8 mouse cellular contexts compared by ENCODE assay signal in the genomic region with DNA sequence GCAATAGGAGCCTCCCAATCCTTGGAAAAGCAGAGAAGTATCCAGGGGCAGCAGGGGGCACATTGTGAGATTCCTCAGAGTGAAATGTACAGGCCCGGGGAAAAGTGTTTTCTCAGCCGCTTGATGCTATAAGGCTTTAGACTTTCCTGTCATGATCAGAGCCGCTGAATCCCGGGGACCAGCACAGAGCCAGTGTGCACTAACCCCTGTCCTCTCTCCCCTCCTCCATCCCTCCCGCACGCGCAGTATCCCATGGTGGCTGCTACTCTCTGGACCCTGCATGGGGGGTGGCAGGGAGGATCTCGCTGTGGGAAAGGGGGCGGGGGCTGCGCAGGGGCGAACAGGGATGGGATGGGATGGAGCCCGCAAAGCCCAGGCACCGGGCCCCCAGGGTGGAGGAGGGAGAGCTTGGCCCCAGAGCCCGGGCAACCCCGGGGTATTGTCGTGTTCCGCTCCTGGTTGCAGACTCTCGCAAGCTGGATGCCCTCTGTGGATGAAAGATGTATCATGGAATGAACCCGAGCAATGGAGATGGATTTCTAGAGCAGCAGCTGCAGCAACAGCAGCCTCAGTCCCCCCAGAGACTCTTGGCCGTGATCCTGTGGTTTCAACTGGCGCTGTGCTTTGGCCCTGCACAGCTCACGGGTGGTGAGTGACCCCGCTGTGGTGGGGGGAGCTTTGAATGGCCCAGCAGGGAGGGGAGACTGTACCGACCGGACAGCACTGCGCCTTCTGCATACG. TPM values are rescaled to one million over a fixed set of nuclear protein-coding genes. Genes with fewer than 3 reads are reported as not detected.
DNase-seq lines count a peak whose midpoint lies in the region; ATAC-seq and TF ChIP-seq lines count a peak whose summit lies in the region.

No protein-coding gene starts in this region.

- H3K4me3 ChIP-seq in kidney, embryonic 16.5 days (ENCODE audit: low read length), result peak overlapping the region; percentile 63
- H3K4me3 ChIP-seq in forebrain, embryonic 16.5 days (replicated peaks; ENCODE audit: low read length), result peak overlapping the region; percentile 74
- peak overlapping the region; percentile 80 for H3K4me3 ChIP-seq in layer of hippocampus, adult 2 months
- peak overlapping the region; percentile 66 for H3K4me3 ChIP-seq in midbrain, embryonic 13.5 days (replicated peaks)

- no peak for TF ChIP-seq CTCF in layer of hippocampus, adult 2 months (conservative IDR thresholded peaks at IDR 0.05)

- H3K27me3 ChIP-seq in kidney, embryonic 16.5 days (ENCODE audit: insufficient read depth, low read length), result peaks cover 4% of the 10 kb centered on the region; the same call in 1 of the 2 replicates
- H3K27me3 ChIP-seq in forebrain, embryonic 16.5 days (replicated peaks; ENCODE audit: control insufficient read depth, insufficient read depth, low read length), result 0 out of 2 replicates have a peak, but pooled peaks cover 3% of the 10 kb centered on the region
- H3K27me3 ChIP-seq in midbrain, embryonic 13.5 days, result peaks cover 5% of the 10 kb centered on the region

- H3K27ac ChIP-seq in kidney, embryonic 16.5 days (ENCODE audit: low read length), result peak overlapping the region; percentile 62; the same call in 1 of the 2 replicates
- peak overlapping the region; percentile 75 for H3K27ac ChIP-seq in forebrain, embryonic 16.5 days (ENCODE audit: low read length)
- peak overlapping the region; percentile 96 for H3K27ac ChIP-seq in layer of hippocampus, adult 2 months
- H3K27ac ChIP-seq in midbrain, embryonic 13.5 days, result peak overlapping the region; percentile 92

- WGBS in kidney, embryonic 16.5 days, result 3% methylated on average over 27 of the region's 27 CpGs
- WGBS in forebrain, embryonic 16.5 days, result 1% methylated on average over 27 of the region's 27 CpGs
- under 1% methylated on average over 26 of the region's 27 CpGs for WGBS in midbrain, embryonic 13.5 days

- no peaks in the 10 kb centered on the region for H3K9me3 ChIP-seq in kidney, embryonic 16.5 days (ENCODE audit: low read length)
- H3K9me3 ChIP-seq in forebrain, embryonic 16.5 days (ENCODE audit: control insufficient read depth, low read length), result no peaks in the 10 kb centered on the region; the same call in 1 of the 2 replicates
- H3K9me3 ChIP-seq in midbrain, embryonic 13.5 days, result no peaks in the 10 kb centered on the region

- peak overlapping the region; percentile 76 for H3K9ac ChIP-seq in kidney, embryonic 16.5 days (replicated peaks; ENCODE audit: low read length)
- peak overlapping the region; percentile 73 for H3K9ac ChIP-seq in forebrain, embryonic 16.5 days (replicated peaks; ENCODE audit: low read depth, low read length)
- peak overlapping the region; percentile 83 for H3K9ac ChIP-seq in midbrain, embryonic 13.5 days (replicated peaks)

- peaks cover 17% of the 10 kb centered on the region for H3K4me1 ChIP-seq in kidney, embryonic 16.5 days (ENCODE audit: insufficient read depth, low read length)
- H3K4me1 ChIP-seq in forebrain, embryonic 16.5 days (replicated peaks; ENCODE audit: control insufficient read depth, insufficient read depth, low read length), result peaks cover 14% of the 10 kb centered on the region
- peaks cover 24% of the 10 kb centered on the region for H3K4me1 ChIP-seq in midbrain, embryonic 13.5 days (replicated peaks)

- ATAC-seq in kidney, embryonic 16.5 days (ENCODE audit: low FRiP score, low TSS enrichment), result peak; percentile 78
- peak; percentile 65 for ATAC-seq in forebrain, embryonic 16.5 days
- ATAC-seq in midbrain, embryonic 13.5 days, result peak; percentile 85

- no peaks in the 10 kb centered on the region for H3K36me3 ChIP-seq in kidney, embryonic 16.5 days (ENCODE audit: insufficient read depth, low read length)
- H3K36me3 ChIP-seq in forebrain, embryonic 16.5 days (ENCODE audit: control insufficient read depth, insufficient read depth), result no peaks in the 10 kb centered on the region
- H3K36me3 ChIP-seq in midbrain, embryonic 13.5 days, result peaks cover 10% of the 10 kb centered on the region; the same call in 1 of the 2 replicates

- H3K4me2 ChIP-seq in kidney, embryonic 16.5 days (replicated peaks; ENCODE audit: low read depth, low read length), result peak overlapping the region; percentile 87
- H3K4me2 ChIP-seq in forebrain, embryonic 16.5 days (ENCODE audit: low read length), result peak overlapping the region; percentile 78
- H3K4me2 ChIP-seq in midbrain, embryonic 13.5 days (replicated peaks), result peak overlapping the region; percentile 96

- DNase-seq in kidney, adult 8-10 months, result no peak
- DNase-seq in cerebellum, adult 11-12 months, result peak; percentile 55
- peak in 1 of 2 experiments; percentile 36 for DNase-seq in layer of hippocampus, adult 2 months (ENCODE audit: low spot score in 2 of 2)
- peak; percentile 40 for DNase-seq in thymus, postnatal 14 days
- DNase-seq in adrenal gland, postnatal 36 days, result no peak

RNA-seq across cellular contexts. Expression of a gene that starts 1.1 kb away (rescaled TPM):
- 25.7 and 26.4 TPM in 2 replicates for polyA plus RNA-seq in kidney, embryonic 16.5 days (2015; fragmentation: Nextera tagmentation; extraction: Ambion mirVana)
- polyA plus RNA-seq in forebrain, embryonic 16.5 days (2015; fragmentation: Nextera tagmentation; extraction: Ambion mirVana), result 34.2 and 46.7 TPM in 2 replicates
- 100 to 1,000 TPM; 127 to 135 TPM for total RNA-seq in layer of hippocampus, adult 2 months (2021)
- 49.0 and 53.3 TPM in 2 replicates for polyA plus RNA-seq in midbrain, embryonic 13.5 days (2015; fragmentation: Nextera tagmentation; extraction: Ambion mirVana)
- 1 to 10 TPM; 2.2 to 4.1 TPM for total RNA-seq in adrenal gland, postnatal 36 days (2021)

RNA-seq across cellular contexts. Expression of a gene that starts 15.7 kb away (rescaled TPM):
- not detected in 2 replicates for polyA plus RNA-seq in kidney, embryonic 16.5 days (2015; fragmentation: Nextera tagmentation; extraction: Ambion mirVana)
- not detected in 2 replicates for polyA plus RNA-seq in forebrain, embryonic 16.5 days (2015; fragmentation: Nextera tagmentation; extraction: Ambion mirVana)
- total RNA-seq in layer of hippocampus, adult 2 months (2021), result under 1 TPM; 0.23 to 0.34 TPM
- not detected in 2 replicates for polyA plus RNA-seq in midbrain, embryonic 13.5 days (2015; fragmentation: Nextera tagmentation; extraction: Ambion mirVana)
- not detected for total RNA-seq in adrenal gland, postnatal 36 days (2021)

Comparison
In these comparisons a context has a peak if more than half of its experiments do, and no peak if none do; other contexts are left out.
1. DNase-seq: peak in cerebellum, adult 11-12 months (single experiment) and thymus, postnatal 14 days (single experiment); none in kidney, adult 8-10 months (0 of 2) and adrenal gland, postnatal 36 days (0 of 2).
2. Peak in every context shown above with its lines, with median percentiles within 50 percentile points of each other: ATAC-seq, H3K27ac ChIP-seq, H3K4me2 ChIP-seq, H3K4me3 ChIP-seq and H3K9ac ChIP-seq.